Mouse (Mus musculus): ENCODE results near the gene Noct.

DNA sequence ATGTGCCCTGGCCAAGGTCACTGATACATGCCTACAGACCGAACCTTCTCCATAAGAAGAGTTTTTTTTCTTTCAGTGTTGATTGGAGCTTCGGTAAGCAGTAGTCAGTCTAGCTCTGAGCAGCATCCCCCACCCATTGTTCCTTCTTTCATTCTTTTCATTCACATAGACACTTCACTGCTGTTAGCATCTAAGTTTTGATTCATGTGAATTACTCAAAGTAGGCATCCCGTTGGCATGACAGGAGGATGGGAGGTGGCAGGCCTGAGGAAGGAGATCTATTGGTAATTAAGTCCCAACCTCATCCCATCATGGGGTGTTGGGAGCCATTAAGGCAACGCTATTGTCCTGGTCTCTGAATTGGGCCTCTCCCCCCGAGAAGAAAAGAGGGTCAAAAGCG is 8.6 kb upstream of the Noct start:
- TF ChIP-seq CTCF (conservative IDR thresholded peaks at IDR 0.05; ENCODE audit: low read length) (no peak), POU5F1 (IDR thresholded peaks at IDR 0.05; ENCODE audit: borderline replicate concordance, low read length) (no peak)
